Mouse (Mus musculus) adipocyte (in vitro differentiated cells): ENCODE measurements at regions not wholly inside any gene's neighbourhood (a gene's known extent, or its start where the extent isn't known, plus 50 kb on each side); places are given as distances from the start of the nearest gene placed in this dataset.

Experiments used
- DNase-seq: peaks from one replicate; pipeline ENCODE4 v3.0.0-alpha.2; 2016; ENCODE audit warnings: low spot score

- DNase-seq = no peak
Measured at GRCm38 (mm10) chr14:54185265-54185830, 68.6 kb downstream of the Dad1 start.

GRCm38 (mm10) chr14:54183873-54184272 is 70.0 kb downstream of the Dad1 start:
- no peak for DNase-seq

GRCm38 (mm10) chr14:54182838-54183237 is 71.1 kb downstream of the Dad1 start:
- no peak for DNase-seq

GRCm38 (mm10) chr14:54181306-54181705 is 72.6 kb downstream of the Dad1 start:
- no peak for DNase-seq

GRCm38 (mm10) chr14:54180754-54181153 is 73.2 kb downstream of the Dad1 start:
- DNase-seq = no peak

- DNase-seq = no peak
Measured at GRCm38 (mm10) chr14:54180271-54180670, 73.6 kb downstream of the Dad1 start.

GRCm38 (mm10) chr14:54178856-54179255 is 75.0 kb downstream of the Dad1 start:
- DNase-seq = no peak

GRCm38 (mm10) chr14:54176469-54176868 is 77.4 kb downstream of the Dad1 start:
- no peak for DNase-seq

- no peak for DNase-seq
Measured at GRCm38 (mm10) chr14:54175476-54175875, 78.4 kb downstream of the Dad1 start.

GRCm38 (mm10) chr14:54173316-54173715 is 80.6 kb downstream of the Dad1 start:
- no peak for DNase-seq

GRCm38 (mm10) chr14:54169254-54169653 is 84.7 kb downstream of the Dad1 start:
- no peak for DNase-seq

- no peak for DNase-seq
Measured at GRCm38 (mm10) chr14:54168414-54168931, 85.4 kb downstream of the Dad1 start.

- no peak for DNase-seq
Measured at GRCm38 (mm10) chr14:54166057-54166456, 87.8 kb downstream of the Dad1 start.

- no peak for DNase-seq
Measured at GRCm38 (mm10) chr14:54164874-54165273, 89.0 kb downstream of the Dad1 start.

- no peak for DNase-seq
Measured at GRCm38 (mm10) chr14:54161916-54162315, 92.0 kb downstream of the Dad1 start.

GRCm38 (mm10) chr14:54161206-54161605 is 92.7 kb downstream of the Dad1 start:
- no peak for DNase-seq

- DNase-seq = no peak
Measured at GRCm38 (mm10) chr14:54159816-54160215, 94.1 kb downstream of the Dad1 start.

GRCm38 (mm10) chr14:54158214-54158965 is 95.5 kb downstream of the Dad1 start:
- DNase-seq = no peak

- DNase-seq = no peak
Measured at GRCm38 (mm10) chr14:54156536-54156935, 97.4 kb downstream of the Dad1 start.

- peak; percentile 59 for DNase-seq
Measured at GRCm38 (mm10) chr14:54152485-54153235, 101.2 kb downstream of the Dad1 start.

- DNase-seq = no peak
Measured at GRCm38 (mm10) chr14:54151921-54152320, 102.0 kb downstream of the Dad1 start.

GRCm38 (mm10) chr14:54151272-54151671 is 102.6 kb downstream of the Dad1 start:
- no peak for DNase-seq

GRCm38 (mm10) chr14:54150221-54150620 is 103.7 kb downstream of the Dad1 start:
- no peak for DNase-seq
